Mouse (Mus musculus): ENCODE results near the gene Rtbdn. TPM values are rescaled to one million over a fixed set of nuclear protein-coding genes. Genes with fewer than 3 reads are reported as not detected.

The Rtbdn gene
- polyA plus RNA-seq, 1 experiment, result not detected

DNA sequence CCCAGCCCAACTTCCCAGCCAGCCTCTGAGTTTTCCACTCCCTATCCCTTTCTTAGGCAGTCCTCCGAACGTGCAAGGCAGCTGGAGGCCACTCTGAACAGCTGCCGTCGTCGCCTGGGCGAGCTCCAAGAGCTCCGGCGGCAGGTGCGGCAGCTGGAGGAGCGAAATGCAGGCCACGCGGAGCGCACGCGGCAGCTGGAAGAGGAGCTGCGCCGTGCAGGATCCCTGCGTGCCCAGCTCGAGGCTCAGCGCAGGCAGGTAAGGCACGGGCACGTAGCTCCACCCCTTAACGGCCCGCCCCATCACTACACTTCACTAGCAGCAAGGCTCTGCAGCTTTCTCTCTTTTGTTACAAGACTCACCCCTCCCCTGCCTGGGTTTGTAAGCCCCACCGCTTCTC lies 48.9 kb downstream of the Rtbdn start:
- Histone ChIP-seq H3K9ac (ENCODE audit: low read depth, poor library complexity, severe bottlenecking) (peak overlapping the region; percentile 23), H3K4me1 (ENCODE audit: control insufficient read depth, insufficient read depth, low read length) (peaks cover 3% of the 10 kb centered on the region), H3K9me3 (replicated peaks; ENCODE audit: control insufficient read depth, insufficient read depth, low read length, poor library complexity, severe bottlenecking) (no peaks in the 10 kb centered on the region), H3K36me3 (ENCODE audit: control insufficient read depth, insufficient read depth, low read length, poor library complexity, severe bottlenecking) (peaks cover 22% of the 10 kb centered on the region), H3K27ac (ENCODE audit: insufficient read depth, low read length) (peak overlapping the region; percentile 37), H3K4me3 (ENCODE audit: low read depth, low read length) (peak overlapping the region; percentile 36), H3K27me3 (ENCODE audit: control insufficient read depth, insufficient read depth, low read length, poor library complexity, severe bottlenecking) (no peaks in the 10 kb centered on the region)
- TF ChIP-seq CTCF (IDR thresholded peaks at IDR 0.05; ENCODE audit: low read depth, low read length), result no peak
- TF ChIP-seq POLR2A (IDR thresholded peaks at IDR 0.05; ENCODE audit: insufficient read depth, low read length), result no peak
- TF ChIP-seq EP300 (IDR thresholded peaks at IDR 0.05; ENCODE audit: insufficient read depth, low read depth, low read length), result peak; percentile 54; the same call in 1 of the 2 replicates

DNA sequence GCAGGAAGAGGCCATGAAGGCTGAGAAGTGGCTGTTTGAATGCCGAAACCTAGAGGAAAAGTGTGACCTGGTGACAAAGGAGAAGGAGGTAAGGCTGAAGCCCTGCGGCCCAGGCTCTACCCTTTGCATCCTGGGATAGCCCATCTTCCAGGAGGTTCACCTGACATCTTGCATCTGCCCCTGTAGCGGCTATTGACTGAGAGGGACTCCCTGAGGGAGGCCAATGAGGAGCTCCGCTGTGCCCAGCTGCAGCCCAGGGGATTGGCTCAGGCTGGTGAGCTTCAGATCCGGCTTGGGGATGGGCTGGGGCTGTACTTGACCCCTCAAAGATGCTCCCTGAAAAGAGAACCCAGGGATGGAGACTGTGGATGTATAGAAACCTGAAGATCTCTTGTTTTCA lies 50.2 kb downstream of the Rtbdn start:
- no peaks in the 10 kb centered on the region for H3K27me3 ChIP-seq (ENCODE audit: control insufficient read depth, insufficient read depth, low read length, poor library complexity, severe bottlenecking)
- no peaks in the 10 kb centered on the region for H3K9me3 ChIP-seq (replicated peaks; ENCODE audit: control insufficient read depth, insufficient read depth, low read length, poor library complexity, severe bottlenecking)
- no peak overlapping the region for H3K27ac ChIP-seq (ENCODE audit: insufficient read depth, low read length)
- H3K36me3 ChIP-seq (ENCODE audit: control insufficient read depth, insufficient read depth, low read length, poor library complexity, severe bottlenecking), result peaks cover 24% of the 10 kb centered on the region
- H3K4me1 ChIP-seq (ENCODE audit: control insufficient read depth, insufficient read depth, low read length), result peaks cover 3% of the 10 kb centered on the region
- H3K9ac ChIP-seq (ENCODE audit: low read depth, poor library complexity, severe bottlenecking), result no peak overlapping the region
- TF ChIP-seq CTCF (IDR thresholded peaks at IDR 0.05; ENCODE audit: low read depth, low read length), result no peak
- no peak overlapping the region for H3K4me3 ChIP-seq (ENCODE audit: low read depth, low read length)

DNA sequence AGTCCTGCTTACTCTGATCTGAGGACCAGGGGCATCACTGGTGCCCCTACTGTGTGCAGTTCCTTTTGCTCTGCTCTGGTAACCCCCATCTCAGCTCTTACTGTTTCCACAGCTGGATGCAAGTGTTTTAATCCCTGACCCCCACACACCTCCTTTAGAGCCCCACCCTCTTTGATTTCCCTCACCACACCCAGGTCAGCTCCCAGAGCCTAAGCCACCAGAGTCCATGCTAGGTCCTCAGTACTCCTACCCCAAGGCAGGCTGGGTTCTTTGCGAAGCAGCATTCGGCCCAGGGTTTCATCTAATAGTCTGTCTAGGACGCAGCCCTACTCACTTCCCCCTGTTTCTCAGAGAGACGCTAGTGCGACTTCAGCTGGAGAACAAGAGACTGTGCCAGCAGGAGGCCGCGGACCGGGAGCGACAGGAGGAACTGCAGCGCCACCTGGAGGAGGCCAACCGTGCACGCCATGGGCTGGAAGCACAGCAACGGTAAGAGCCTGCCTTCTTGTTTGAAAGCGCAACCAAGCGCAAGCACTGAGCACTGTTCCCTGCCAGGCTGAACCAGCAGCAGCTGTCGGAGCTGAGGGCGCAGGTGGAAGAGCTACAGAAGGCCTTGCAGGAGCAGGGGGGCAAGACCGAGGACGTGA lies 51.0 kb downstream of the Rtbdn start:
- Histone ChIP-seq H3K27me3 (ENCODE audit: control insufficient read depth, insufficient read depth, low read length, poor library complexity, severe bottlenecking) (no peaks in the 10 kb centered on the region), H3K4me1 (ENCODE audit: control insufficient read depth, insufficient read depth, low read length) (peaks cover 6% of the 10 kb centered on the region), H3K27ac (ENCODE audit: insufficient read depth, low read length) (peak overlapping the region; percentile 7), H3K36me3 (ENCODE audit: control insufficient read depth, insufficient read depth, low read length, poor library complexity, severe bottlenecking) (peaks cover 29% of the 10 kb centered on the region), H3K9ac (ENCODE audit: low read depth, poor library complexity, severe bottlenecking) (0 out of 2 replicates have a peak overlapping the region, but pooled peaks have one; percentile 2), H3K4me3 (ENCODE audit: low read depth, low read length) (no peak overlapping the region), H3K9me3 (replicated peaks; ENCODE audit: control insufficient read depth, insufficient read depth, low read length, poor library complexity, severe bottlenecking) (no peaks in the 10 kb centered on the region)
- TF ChIP-seq CTCF (IDR thresholded peaks at IDR 0.05; ENCODE audit: low read depth, low read length) (peak; percentile 99), POLR2A (IDR thresholded peaks at IDR 0.05; ENCODE audit: insufficient read depth, low read length) (no peak), EP300 (IDR thresholded peaks at IDR 0.05; ENCODE audit: insufficient read depth, low read depth, low read length) (peak; percentile 71; the same call in 1 of the 2 replicates)

Other genes starting within 250 kb of the Rtbdn start
- not detected in 2 replicates for gene Lyl1, start 245.5 kb upstream of the Rtbdn start, polyA plus RNA-seq (2011; ENCODE audit: insufficient read depth, insufficient read length, low read depth, missing spikeins)
- not detected in 2 replicates for gene G430095P16Rik, start 224.0 kb upstream of the Rtbdn start, polyA plus RNA-seq (2011; ENCODE audit: insufficient read depth, insufficient read length, low read depth, missing spikeins)
- gene Nfix, start 146.6 kb upstream of the Rtbdn start, polyA plus RNA-seq (2011; ENCODE audit: insufficient read depth, insufficient read length, low read depth, missing spikeins), result 1.2 and 1.8 TPM in 2 replicates
- 2.5 and 3.1 TPM in 2 replicates for gene Dand5, start 124.2 kb upstream of the Rtbdn start, polyA plus RNA-seq (2011; ENCODE audit: insufficient read depth, insufficient read length, low read depth, missing spikeins)
- 19.5 and 20.5 TPM in 2 replicates for gene Gadd45gip1, start 115.5 kb upstream of the Rtbdn start, polyA plus RNA-seq (2011; ENCODE audit: insufficient read depth, insufficient read length, low read depth, missing spikeins)
- 68.0 and 76.1 TPM in 2 replicates for gene Rad23a, start 106.3 kb upstream of the Rtbdn start, polyA plus RNA-seq (2011; ENCODE audit: insufficient read depth, insufficient read length, low read depth, missing spikeins)
- 507 and 546 TPM in 2 replicates for gene Calr, start 100.1 kb upstream of the Rtbdn start, polyA plus RNA-seq (2011; ENCODE audit: insufficient read depth, insufficient read length, low read depth, missing spikeins)
- gene Farsa, start 90.0 kb upstream of the Rtbdn start, polyA plus RNA-seq (2011; ENCODE audit: insufficient read depth, insufficient read length, low read depth, missing spikeins), result 50.8 and 52.6 TPM in 2 replicates
- gene Syce2, start 74.9 kb upstream of the Rtbdn start, polyA plus RNA-seq (2011; ENCODE audit: insufficient read depth, insufficient read length, low read depth, missing spikeins), result 93.8 and 97.1 TPM in 2 replicates
- gene Gcdh, start 53.1 kb upstream of the Rtbdn start, polyA plus RNA-seq (2011; ENCODE audit: insufficient read depth, insufficient read length, low read depth, missing spikeins), result 72.5 and 78.5 TPM in 2 replicates
- not detected in 2 replicates for gene Klf1, start 45.1 kb upstream of the Rtbdn start, polyA plus RNA-seq (2011; ENCODE audit: insufficient read depth, insufficient read length, low read depth, missing spikeins)
- gene Dnase2a, start 38.4 kb upstream of the Rtbdn start, polyA plus RNA-seq (2011; ENCODE audit: insufficient read depth, insufficient read length, low read depth, missing spikeins), result 27.5 and 30.9 TPM in 2 replicates
- 0.73 and 1.5 TPM in 2 replicates for gene Mast1, start 9.6 kb upstream of the Rtbdn start, polyA plus RNA-seq (2011; ENCODE audit: insufficient read depth, insufficient read length, low read depth, missing spikeins)
- 4.9 TPM in 1 of 2 replicates, not detected in the other for gene Gm49661, start 22.4 kb downstream of the Rtbdn start, polyA plus RNA-seq (2011; ENCODE audit: insufficient read depth, insufficient read length, low read depth, missing spikeins)
- gene Prdx2, start 22.6 kb downstream of the Rtbdn start, polyA plus RNA-seq (2011; ENCODE audit: insufficient read depth, insufficient read length, low read depth, missing spikeins), result 226 and 237 TPM in 2 replicates
- gene Rnaseh2a, start 22.8 kb downstream of the Rtbdn start, polyA plus RNA-seq (2011; ENCODE audit: insufficient read depth, insufficient read length, low read depth, missing spikeins), result 79.2 and 88.1 TPM in 2 replicates
- gene Junb, start 31.7 kb downstream of the Rtbdn start, polyA plus RNA-seq (2011; ENCODE audit: insufficient read depth, insufficient read length, low read depth, missing spikeins), result 19.0 and 20.4 TPM in 2 replicates
- gene Hook2, start 43.6 kb downstream of the Rtbdn start, polyA plus RNA-seq (2011; ENCODE audit: insufficient read depth, insufficient read length, low read depth, missing spikeins), result 41.5 and 41.8 TPM in 2 replicates
- 0.70 and 1.2 TPM in 2 replicates for gene Best2, start 67.5 kb downstream of the Rtbdn start, polyA plus RNA-seq (2011; ENCODE audit: insufficient read depth, insufficient read length, low read depth, missing spikeins)
- 170 and 171 TPM in 2 replicates for gene Asna1, start 78.3 kb downstream of the Rtbdn start, polyA plus RNA-seq (2011; ENCODE audit: insufficient read depth, insufficient read length, low read depth, missing spikeins)
- 82.4 and 96.1 TPM in 2 replicates for gene Trir, start 79.8 kb downstream of the Rtbdn start, polyA plus RNA-seq (2011; ENCODE audit: insufficient read depth, insufficient read length, low read depth, missing spikeins)
- gene Tnpo2, start 89.9 kb downstream of the Rtbdn start, polyA plus RNA-seq (2011; ENCODE audit: insufficient read depth, insufficient read length, low read depth, missing spikeins), result 193 and 195 TPM in 2 replicates
- 25.1 and 26.3 TPM in 2 replicates for gene Fbxw9, start 113.1 kb downstream of the Rtbdn start, polyA plus RNA-seq (2011; ENCODE audit: insufficient read depth, insufficient read length, low read depth, missing spikeins)
- not detected in 2 replicates for gene Gm5741, start 121.0 kb downstream of the Rtbdn start, polyA plus RNA-seq (2011; ENCODE audit: insufficient read depth, insufficient read length, low read depth, missing spikeins)
- gene Dhps, start 124.8 kb downstream of the Rtbdn start, polyA plus RNA-seq (2011; ENCODE audit: insufficient read depth, insufficient read length, low read depth, missing spikeins), result 43.3 and 47.0 TPM in 2 replicates
- gene Wdr83os, start 133.7 kb downstream of the Rtbdn start, polyA plus RNA-seq (2011; ENCODE audit: insufficient read depth, insufficient read length, low read depth, missing spikeins), result 82.5 and 105 TPM in 2 replicates
- 16.5 and 16.8 TPM in 2 replicates for gene Wdr83, start 134.3 kb downstream of the Rtbdn start, polyA plus RNA-seq (2011; ENCODE audit: insufficient read depth, insufficient read length, low read depth, missing spikeins)
- 36.0 and 42.2 TPM in 2 replicates for gene Man2b1, start 136.3 kb downstream of the Rtbdn start, polyA plus RNA-seq (2011; ENCODE audit: insufficient read depth, insufficient read length, low read depth, missing spikeins)
- 2.0 and 2.2 TPM in 2 replicates for gene Zfp791, start 176.1 kb downstream of the Rtbdn start, polyA plus RNA-seq (2011; ENCODE audit: insufficient read depth, insufficient read length, low read depth, missing spikeins)
- 1.3 and 1.5 TPM in 2 replicates for gene Cks1brt, start 204.9 kb downstream of the Rtbdn start, polyA plus RNA-seq (2011; ENCODE audit: insufficient read depth, insufficient read length, low read depth, missing spikeins)

Data from ES-Bruce4 (cell line).